8 mouse cellular contexts compared by ENCODE assay signal in the genomic region with DNA sequence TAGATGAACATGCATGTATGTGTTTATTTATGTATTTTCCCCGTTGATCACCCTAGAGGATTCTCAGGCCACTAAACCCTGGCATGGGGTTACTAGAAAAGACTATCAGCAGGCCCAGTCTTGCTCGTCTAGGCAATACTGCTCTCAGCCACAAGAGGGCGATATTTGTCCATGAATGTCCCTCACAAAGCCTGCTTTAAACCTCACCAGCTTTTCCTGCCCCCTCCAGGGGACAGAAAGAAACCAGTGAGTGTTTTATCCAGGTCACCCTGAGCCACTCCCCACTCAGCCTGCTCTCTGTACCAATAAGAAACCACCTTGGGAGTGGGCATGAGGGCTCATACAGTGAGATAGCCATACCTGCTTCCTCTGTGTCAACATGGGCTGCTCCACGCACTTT. TPM values are rescaled to one million over a fixed set of nuclear protein-coding genes. Genes with fewer than 3 reads are reported as not detected.
A peak's percentile ranks its signal among the peaks of the same experiment; 100 is the strongest.
DNase-seq lines count a peak whose midpoint lies in the region; ATAC-seq and TF ChIP-seq lines count a peak whose summit lies in the region.

No protein-coding gene starts in this region.

- H3K4me3 ChIP-seq in ES-Bruce4 (ENCODE audit: low read depth, low read length) = no peak overlapping the region
- H3K4me3 ChIP-seq in forebrain, embryonic 14.5 days (ENCODE audit: low read depth, low read length) = no peak overlapping the region
- H3K4me3 ChIP-seq in liver, embryonic 16.5 days (ENCODE audit: low read depth, low read length) = no peak overlapping the region
- H3K4me3 ChIP-seq in neural tube, embryonic 15.5 days (replicated peaks) = no peak overlapping the region
- H3K4me3 ChIP-seq in testis, adult 2 months (ENCODE audit: control insufficient read depth, low read depth, low read length) = no peak overlapping the region

- H3K27ac ChIP-seq in ES-Bruce4 (ENCODE audit: insufficient read depth, low read length) = no peak overlapping the region
- no peak overlapping the region for H3K27ac ChIP-seq in forebrain, embryonic 14.5 days (ENCODE audit: low read depth, low read length)
- H3K27ac ChIP-seq in liver, embryonic 16.5 days (ENCODE audit: low read length) = no peak overlapping the region
- no peak overlapping the region for H3K27ac ChIP-seq in neural tube, embryonic 15.5 days (replicated peaks)
- H3K27ac ChIP-seq in testis, adult 2 months (ENCODE audit: control insufficient read depth, insufficient read depth, low read depth, low read length) = no peak overlapping the region

- H3K36me3 ChIP-seq in ES-Bruce4 (ENCODE audit: control insufficient read depth, insufficient read depth, low read length, poor library complexity, severe bottlenecking) = no peaks in the 10 kb centered on the region
- H3K36me3 ChIP-seq in forebrain, embryonic 14.5 days (ENCODE audit: control insufficient read depth, insufficient read depth, low read length) = 0 out of 2 replicates have a peak, but pooled peaks cover 3% of the 10 kb centered on the region
- no peaks in the 10 kb centered on the region for H3K36me3 ChIP-seq in liver, embryonic 16.5 days (ENCODE audit: control insufficient read depth, insufficient read depth)
- peaks cover 9% of the 10 kb centered on the region for H3K36me3 ChIP-seq in neural tube, embryonic 15.5 days
- peaks cover 7% of the 10 kb centered on the region for H3K36me3 ChIP-seq in testis, adult 2 months (ENCODE audit: control insufficient read depth, insufficient read depth, low read length)

- DNase-seq in forebrain, embryonic 14.5 days (ENCODE audit: low spot score) = peak; percentile 91
- peak; percentile 81 to 89 for DNase-seq in heart, postnatal 14 days
- DNase-seq in kidney, postnatal 4 days = peak; percentile 91

- peak; percentile 70 for ATAC-seq in cerebellum, adult (ENCODE audit: insufficient number of reproducible peaks, low FRiP score, low TSS enrichment)
- ATAC-seq in forebrain, embryonic 14.5 days = peak; percentile 63
- peak; percentile 51; the same call in 1 of the 2 replicates for ATAC-seq in liver, embryonic 16.5 days (ENCODE audit: low read depth)
- ATAC-seq in neural tube, embryonic 15.5 days (ENCODE audit: low FRiP score) = peak; percentile 61

- no peak for TF ChIP-seq POLR2A in ES-Bruce4 (IDR thresholded peaks at IDR 0.05; ENCODE audit: insufficient read depth, low read length)
- no peak for TF ChIP-seq POLR2A in testis, adult 2 months (IDR thresholded peaks at IDR 0.05; ENCODE audit: control insufficient read depth, low read depth, low read length)

- H3K27me3 ChIP-seq in ES-Bruce4 (ENCODE audit: control insufficient read depth, insufficient read depth, low read length, poor library complexity, severe bottlenecking) = no peaks in the 10 kb centered on the region
- H3K27me3 ChIP-seq in forebrain, embryonic 14.5 days (replicated peaks; ENCODE audit: control insufficient read depth, insufficient read depth, low read length) = no peaks in the 10 kb centered on the region
- no peaks in the 10 kb centered on the region for H3K27me3 ChIP-seq in liver, embryonic 16.5 days (ENCODE audit: control insufficient read depth, insufficient read depth, low read depth, low read length)
- no peaks in the 10 kb centered on the region for H3K27me3 ChIP-seq in neural tube, embryonic 15.5 days (replicated peaks)
- H3K27me3 ChIP-seq in testis, adult 2 months (ENCODE audit: control insufficient read depth, insufficient read depth, low read length) = no peaks in the 10 kb centered on the region

- 20% methylated on average over 4 of the region's 4 CpGs for WGBS in forebrain, embryonic 14.5 days
- 19% methylated on average over 4 of the region's 4 CpGs for WGBS in liver, embryonic 16.5 days (ENCODE audit: insufficient replicate concordance)
- WGBS in neural tube, embryonic 15.5 days = 23% methylated on average over 4 of the region's 4 CpGs

- intact Hi-C loops in heart, postnatal 14 days (cut with DNase I) = loop anchor here (2.0 to 10.0 kb wide), 2 partner anchors 42 to 176 kb away; no protein-coding TSS in a partner anchor

- TF ChIP-seq EP300 in ES-Bruce4 (IDR thresholded peaks at IDR 0.05; ENCODE audit: insufficient read depth, low read depth, low read length) = no peak

- peaks cover 7% of the 10 kb centered on the region for H3K4me1 ChIP-seq in ES-Bruce4 (ENCODE audit: control insufficient read depth, insufficient read depth, low read length)
- no peaks in the 10 kb centered on the region for H3K4me1 ChIP-seq in forebrain, embryonic 14.5 days (ENCODE audit: control insufficient read depth, insufficient read depth, low read length)
- H3K4me1 ChIP-seq in liver, embryonic 16.5 days (ENCODE audit: control insufficient read depth, low read depth, low read length) = no peaks in the 10 kb centered on the region
- H3K4me1 ChIP-seq in neural tube, embryonic 15.5 days = peaks cover 4% of the 10 kb centered on the region; the same call in 1 of the 2 replicates
- H3K4me1 ChIP-seq in testis, adult 2 months (ENCODE audit: control insufficient read depth, insufficient read depth, low read length) = peaks cover 6% of the 10 kb centered on the region

- peak overlapping the region; percentile 32; the same call in 1 of the 2 replicates for H3K9ac ChIP-seq in ES-Bruce4 (ENCODE audit: low read depth, poor library complexity, severe bottlenecking)
- peak overlapping the region; percentile 25; the same call in 1 of the 2 replicates for H3K9ac ChIP-seq in forebrain, embryonic 14.5 days (ENCODE audit: low read length)
- no peak overlapping the region for H3K9ac ChIP-seq in liver, embryonic 16.5 days (ENCODE audit: low read depth, low read length)
- 0 out of 2 replicates have a peak overlapping the region, but pooled peaks have one; percentile 32 for H3K9ac ChIP-seq in neural tube, embryonic 15.5 days (replicated peaks)

- H3K9me3 ChIP-seq in ES-Bruce4 (replicated peaks; ENCODE audit: control insufficient read depth, insufficient read depth, low read length, poor library complexity, severe bottlenecking) = no peaks in the 10 kb centered on the region
- H3K9me3 ChIP-seq in forebrain, embryonic 14.5 days (replicated peaks; ENCODE audit: control insufficient read depth, low read length) = no peaks in the 10 kb centered on the region
- no peaks in the 10 kb centered on the region for H3K9me3 ChIP-seq in liver, embryonic 16.5 days (replicated peaks; ENCODE audit: control insufficient read depth, low read length)
- H3K9me3 ChIP-seq in neural tube, embryonic 15.5 days (replicated peaks) = no peaks in the 10 kb centered on the region

- no peak overlapping the region for H3K4me2 ChIP-seq in forebrain, embryonic 14.5 days (ENCODE audit: low read length)
- H3K4me2 ChIP-seq in liver, embryonic 16.5 days (ENCODE audit: low read depth, low read length) = no peak overlapping the region
- no peak overlapping the region for H3K4me2 ChIP-seq in neural tube, embryonic 15.5 days

- peak; percentile 75 for TF ChIP-seq CTCF in ES-Bruce4 (IDR thresholded peaks at IDR 0.05; ENCODE audit: low read depth, low read length)
- TF ChIP-seq CTCF in testis, adult 2 months (IDR thresholded peaks at IDR 0.05; ENCODE audit: control insufficient read depth, insufficient read depth, insufficient replicate concordance, low read depth, low read length) = peak; percentile 55; the same call in 1 of the 2 replicates

RNA-seq across cellular contexts. Expression of gene Ift22, which starts 21.1 kb away (rescaled TPM):
- polyA plus RNA-seq in ES-Bruce4 (2011; ENCODE audit: insufficient read depth, insufficient read length, low read depth, missing spikeins) = 9.3 and 10.1 TPM in 2 replicates
- polyA plus RNA-seq in forebrain, embryonic 14.5 days (2014; fragmentation: Nextera tagmentation; extraction: Ambion mirVana) = 137 and 158 TPM in 2 replicates
- total RNA-seq in heart, postnatal 14 days (2021) = 10 to 100 TPM; 10.7 to 12.0 TPM
- 7.6 and 8.4 TPM in 2 replicates for polyA plus RNA-seq in liver, embryonic 16.5 days (2015; fragmentation: Nextera tagmentation; extraction: Ambion mirVana)
- polyA plus RNA-seq in neural tube, embryonic 15.5 days (2015; fragmentation: Nextera tagmentation; extraction: Ambion mirVana) = 106 and 115 TPM in 2 replicates
- polyA plus RNA-seq in testis, adult 2 months (2012; rRNA removed) = 133 TPM in 2 replicates

RNA-seq across cellular contexts. Expression of gene Fis1, which starts 24.0 kb away (rescaled TPM):
- polyA plus RNA-seq in ES-Bruce4 (2011; ENCODE audit: insufficient read depth, insufficient read length, low read depth, missing spikeins) = 87.8 and 97.5 TPM in 2 replicates
- 432 and 495 TPM in 2 replicates for polyA plus RNA-seq in forebrain, embryonic 14.5 days (2014; fragmentation: Nextera tagmentation; extraction: Ambion mirVana)
- 100 to 1,000 TPM; 166 to 167 TPM for total RNA-seq in heart, postnatal 14 days (2021)
- polyA plus RNA-seq in liver, embryonic 16.5 days (2015; fragmentation: Nextera tagmentation; extraction: Ambion mirVana) = 172 and 179 TPM in 2 replicates
- polyA plus RNA-seq in neural tube, embryonic 15.5 days (2015; fragmentation: Nextera tagmentation; extraction: Ambion mirVana) = 339 and 354 TPM in 2 replicates
- polyA plus RNA-seq in testis, adult 2 months (2012; rRNA removed) = 71.3 and 76.5 TPM in 2 replicates

RNA-seq across cellular contexts. Expression of gene Cldn15, which starts 37.3 kb away (rescaled TPM):
- polyA plus RNA-seq in ES-Bruce4 (2011; ENCODE audit: insufficient read depth, insufficient read length, low read depth, missing spikeins) = not detected in 2 replicates
- 0.11 TPM in 1 of 2 replicates, not detected in the other for polyA plus RNA-seq in forebrain, embryonic 14.5 days (2014; fragmentation: Nextera tagmentation; extraction: Ambion mirVana)
- total RNA-seq in heart, postnatal 14 days (2021) = 10 to 100 TPM in 1 of 2 experiments, 1 to 10 TPM in 1; 8.9 to 11.2 TPM
- polyA plus RNA-seq in liver, embryonic 16.5 days (2015; fragmentation: Nextera tagmentation; extraction: Ambion mirVana) = 7.5 and 7.9 TPM in 2 replicates
- polyA plus RNA-seq in neural tube, embryonic 15.5 days (2015; fragmentation: Nextera tagmentation; extraction: Ambion mirVana) = 0.67 and 1.0 TPM in 2 replicates
- polyA plus RNA-seq in testis, adult 2 months (2012; rRNA removed) = 0.25 and 0.58 TPM in 2 replicates

RNA-seq across cellular contexts. Expression of gene Col26a1, which starts 46.1 kb away (rescaled TPM):
- 0.52 and 2.2 TPM in 2 replicates for polyA plus RNA-seq in ES-Bruce4 (2011; ENCODE audit: insufficient read depth, insufficient read length, low read depth, missing spikeins)
- 8.8 and 12.4 TPM in 2 replicates for polyA plus RNA-seq in forebrain, embryonic 14.5 days (2014; fragmentation: Nextera tagmentation; extraction: Ambion mirVana)
- total RNA-seq in heart, postnatal 14 days (2021) = 1 to 10 TPM; 5.2 to 6.6 TPM
- polyA plus RNA-seq in liver, embryonic 16.5 days (2015; fragmentation: Nextera tagmentation; extraction: Ambion mirVana) = 0.19 and 0.42 TPM in 2 replicates
- 35.4 and 45.5 TPM in 2 replicates for polyA plus RNA-seq in neural tube, embryonic 15.5 days (2015; fragmentation: Nextera tagmentation; extraction: Ambion mirVana)
- polyA plus RNA-seq in testis, adult 2 months (2012; rRNA removed) = 134 and 135 TPM in 2 replicates

RNA-seq across cellular contexts. Expression of gene Plod3, which starts 57.7 kb away (rescaled TPM):
- 29.3 and 33.9 TPM in 2 replicates for polyA plus RNA-seq in ES-Bruce4 (2011; ENCODE audit: insufficient read depth, insufficient read length, low read depth, missing spikeins)
- 21.7 and 22.2 TPM in 2 replicates for polyA plus RNA-seq in forebrain, embryonic 14.5 days (2014; fragmentation: Nextera tagmentation; extraction: Ambion mirVana)
- total RNA-seq in heart, postnatal 14 days (2021) = 10 to 100 TPM; 40.3 to 42.2 TPM
- 12.2 and 12.9 TPM in 2 replicates for polyA plus RNA-seq in liver, embryonic 16.5 days (2015; fragmentation: Nextera tagmentation; extraction: Ambion mirVana)
- 36.4 and 39.0 TPM in 2 replicates for polyA plus RNA-seq in neural tube, embryonic 15.5 days (2015; fragmentation: Nextera tagmentation; extraction: Ambion mirVana)
- 15.3 and 16.3 TPM in 2 replicates for polyA plus RNA-seq in testis, adult 2 months (2012; rRNA removed)
